Mouse (Mus musculus): ENCODE data around the gene Senp7.

GRCm38 (mm10) chr16:56079419-56079818 is 31.3 kb downstream of the Senp7 start:
- TF ChIP-seq CTCF (IDR thresholded peaks at IDR 0.05; ENCODE audit: insufficient read depth, low read length) (no peak), POLR2A (IDR thresholded peaks at IDR 0.05; ENCODE audit: borderline replicate concordance, extremely low read depth, low read depth, low read length) (no peak)
